Mouse (Mus musculus) frontal cortex, adult 2 months (tissue): ENCODE data around the gene Ston2. TPM values are rescaled to one million over a fixed set of nuclear protein-coding genes. Genes with fewer than 3 reads are reported as not detected.

Experiments used
- DNase-seq, 2 experiments: peaks; one replicate each; pipeline ENCODE4 v3.0.0; 2022; ENCODE audit warnings: low spot score in 1 of 2; ENCODE audit errors: extremely low spot score in 1 of 2
- polyA plus RNA-seq: library from polyadenylated mRNA; depleted of rRNA; stranded (reverse); fragments of >200 nt; gene quantifications from 2 replicates; pipeline ENCODE4 v1.2.3, GENCODE M21; 2012; rRNA removed

Gene Ston2
- 11.9 and 12.3 TPM in 2 replicates for polyA plus RNA-seq

DNA sequence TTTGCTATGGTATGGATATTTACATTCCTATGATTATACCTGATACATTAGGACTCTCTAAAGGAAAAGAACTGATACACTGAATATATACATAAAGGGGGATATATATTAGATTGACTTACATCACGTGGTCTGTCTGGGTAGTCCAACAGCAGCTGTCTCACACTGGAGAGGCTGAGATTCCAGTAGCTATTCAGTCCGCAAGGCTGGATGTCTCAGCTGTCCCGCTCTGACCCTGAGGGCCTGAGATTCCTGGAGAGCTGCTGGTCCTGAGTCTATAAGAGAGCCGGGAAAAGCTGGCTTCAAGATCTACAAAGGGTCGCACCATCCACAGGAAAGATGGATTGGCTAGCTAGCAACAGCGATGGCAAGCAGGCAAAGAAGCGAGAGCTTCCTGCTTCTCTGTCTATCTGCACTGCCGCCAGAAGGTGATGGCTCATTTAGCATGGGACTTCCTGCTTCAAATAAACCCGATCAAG, at the start of gene Ston2:
Gene Ston2 (minus strand): TSS at position 429 of the 479 bp plus-strand sequence.
- no peak for DNase-seq

DNA sequence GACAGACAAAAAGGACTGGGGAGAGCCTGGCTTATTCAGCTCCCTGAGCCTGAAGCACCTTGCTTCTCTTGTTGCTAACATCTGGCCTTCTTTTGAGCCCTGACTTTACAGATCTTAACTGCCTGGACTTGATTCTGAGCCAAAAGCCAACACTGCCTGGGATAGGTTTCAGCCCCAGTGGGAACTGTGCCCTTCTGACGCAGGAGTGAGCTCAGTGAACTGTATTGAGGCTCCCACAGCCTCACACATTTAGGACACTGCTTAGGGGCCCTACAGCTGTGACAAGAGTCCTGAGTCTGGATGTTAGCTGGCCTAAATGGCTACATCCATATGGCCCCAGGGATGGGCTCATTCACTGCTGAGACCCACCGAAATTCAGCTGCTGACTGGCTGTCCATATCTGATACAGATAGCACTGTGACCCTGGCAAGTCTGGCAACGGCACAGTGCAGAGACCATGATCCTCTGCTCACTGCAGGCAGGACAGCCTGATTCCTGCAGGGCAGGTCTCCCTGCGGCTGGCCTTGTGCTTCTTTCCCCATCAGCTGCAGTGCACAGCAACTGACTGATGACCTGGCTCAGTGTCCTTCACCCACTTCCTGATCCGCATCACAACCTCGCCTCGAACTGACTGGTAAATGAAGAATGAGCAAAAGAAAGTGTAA, 49.3 kb upstream of the Ston2 start:
- DNase-seq, result no peak

DNA sequence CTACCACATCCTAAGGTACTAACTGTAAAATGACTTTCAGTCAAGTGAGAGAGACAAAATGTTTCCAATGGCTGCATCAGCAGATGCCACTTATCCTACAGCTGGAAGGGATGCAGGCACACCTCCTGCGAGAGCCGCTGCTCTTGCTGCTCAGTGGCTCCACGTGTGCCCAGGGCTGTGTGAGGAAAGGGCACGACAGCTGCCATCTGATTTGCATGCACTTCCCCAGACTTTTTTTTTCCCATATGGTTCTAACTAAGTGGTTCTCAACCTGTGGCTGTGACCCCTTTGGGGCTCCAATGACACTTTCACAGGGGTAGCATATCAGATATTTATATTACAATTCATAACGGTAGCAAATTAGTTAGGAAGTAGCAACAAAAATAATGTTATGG, 45.7 kb upstream of the Ston2 start:
- DNase-seq, result no peak

DNA sequence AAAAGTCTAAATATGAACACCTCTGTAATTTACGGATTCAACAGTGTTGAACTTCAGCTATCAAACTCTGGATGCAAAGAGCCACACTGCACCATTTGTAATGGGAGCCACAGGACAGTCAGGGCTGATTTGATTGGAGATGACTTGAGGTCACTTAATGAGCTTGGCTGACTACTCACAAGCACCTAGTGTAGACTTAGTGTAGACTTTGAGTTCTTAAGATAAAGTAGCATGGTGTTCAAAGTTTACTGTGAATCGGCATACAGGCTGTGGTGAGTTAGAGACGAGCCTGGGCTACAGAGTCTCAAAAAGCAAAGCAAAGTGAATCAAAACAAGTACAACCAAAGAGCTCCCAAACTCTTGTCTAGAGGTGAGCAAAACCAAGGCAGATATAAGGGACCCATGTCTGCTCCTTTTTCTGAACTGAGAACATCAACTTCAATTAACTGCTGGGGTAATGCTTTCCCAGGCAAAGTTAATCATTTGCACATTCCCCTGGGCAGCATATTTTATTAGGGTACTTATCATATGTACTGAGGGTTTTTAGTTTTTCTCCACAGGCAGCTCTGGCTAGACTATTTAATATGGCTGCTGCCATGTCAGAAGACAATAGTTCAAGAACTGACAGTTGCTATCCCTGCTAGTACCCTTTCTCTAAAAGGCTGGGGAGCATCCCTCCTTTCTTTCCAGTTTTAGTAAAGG, 45.2 kb upstream of the Ston2 start:
- DNase-seq, result no peak

DNA sequence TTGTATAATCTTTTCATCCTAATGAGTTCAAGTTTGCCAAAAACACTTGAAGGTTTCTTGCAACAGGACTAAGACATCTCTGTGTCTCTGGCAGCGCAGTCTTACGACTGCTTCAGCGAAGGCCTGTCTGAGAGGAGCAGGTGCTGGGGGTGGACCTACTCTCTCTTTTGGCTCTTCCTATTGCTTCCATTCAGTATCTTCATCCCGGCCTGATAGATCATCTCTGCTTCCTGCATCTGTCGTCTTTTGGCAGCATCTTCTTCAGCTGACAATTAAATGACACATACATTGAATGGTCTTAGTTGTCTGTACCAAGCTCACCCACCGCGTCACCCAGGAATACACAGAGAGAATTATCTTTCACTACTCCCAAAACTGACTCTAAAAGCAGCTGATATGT, 43.2 kb upstream of the Ston2 start:
- no peak for DNase-seq

DNA sequence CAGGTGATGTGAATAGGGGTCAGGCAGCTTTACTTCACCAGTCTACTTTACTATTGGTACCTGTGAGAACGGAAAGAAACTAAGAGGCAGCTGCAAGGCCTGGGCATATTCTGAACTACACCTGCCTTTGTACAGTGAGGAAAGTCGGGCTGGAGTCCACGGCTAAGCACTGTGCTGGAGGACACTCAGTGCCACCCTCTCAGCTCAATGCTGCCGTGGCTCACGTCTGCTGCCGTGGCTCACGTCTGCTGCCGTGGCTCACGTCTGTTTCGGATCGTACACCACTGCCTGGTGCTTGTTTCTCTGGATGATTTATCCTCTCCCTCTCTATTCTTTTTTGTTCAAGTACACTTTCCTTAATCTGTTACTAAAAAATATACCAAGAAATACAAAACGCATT, 32.3 kb upstream of the Ston2 start:
- DNase-seq, result no peak

DNA sequence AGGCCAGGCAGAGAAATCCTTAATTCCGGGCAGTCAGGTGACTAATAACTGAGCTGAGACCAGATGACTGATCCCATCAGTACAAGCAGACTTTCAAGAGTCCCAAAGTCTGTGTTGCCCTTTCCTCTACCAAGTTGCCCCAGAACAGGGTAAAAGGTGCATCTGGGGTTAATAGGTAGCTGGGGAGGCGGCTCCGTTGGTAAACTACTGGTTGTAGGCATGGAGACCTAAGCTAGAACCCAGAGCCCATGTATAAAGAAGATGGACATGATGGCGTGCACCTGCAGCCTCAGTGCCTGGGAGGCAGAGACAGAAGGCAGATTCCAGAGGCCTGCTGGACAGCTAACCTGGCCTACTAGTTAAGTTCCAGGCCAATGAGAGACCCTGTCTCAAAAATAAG, 30.5 kb upstream of the Ston2 start:
- DNase-seq, result no peak

DNA sequence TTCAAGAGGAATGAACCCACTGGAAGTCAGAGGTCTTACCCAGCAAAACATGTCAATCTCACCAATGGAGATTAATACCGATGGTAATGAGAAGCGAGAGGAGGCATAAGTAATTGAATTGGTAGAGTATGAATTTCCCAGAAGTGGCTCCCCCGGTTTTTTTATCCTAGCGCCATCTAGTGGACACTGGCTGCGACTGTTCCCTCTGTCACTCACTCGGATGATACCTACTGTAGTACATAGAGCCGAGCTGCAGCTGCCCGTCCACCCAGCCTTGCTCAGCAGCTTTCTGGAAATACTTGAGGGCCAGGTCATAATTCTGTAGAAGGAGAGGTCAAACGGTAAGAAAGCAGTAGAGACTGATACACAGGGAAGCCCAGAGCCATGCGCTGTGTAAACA, 27.8 kb upstream of the Ston2 start:
- peak in 1 of 2 experiments; percentile 74 for DNase-seq

DNA sequence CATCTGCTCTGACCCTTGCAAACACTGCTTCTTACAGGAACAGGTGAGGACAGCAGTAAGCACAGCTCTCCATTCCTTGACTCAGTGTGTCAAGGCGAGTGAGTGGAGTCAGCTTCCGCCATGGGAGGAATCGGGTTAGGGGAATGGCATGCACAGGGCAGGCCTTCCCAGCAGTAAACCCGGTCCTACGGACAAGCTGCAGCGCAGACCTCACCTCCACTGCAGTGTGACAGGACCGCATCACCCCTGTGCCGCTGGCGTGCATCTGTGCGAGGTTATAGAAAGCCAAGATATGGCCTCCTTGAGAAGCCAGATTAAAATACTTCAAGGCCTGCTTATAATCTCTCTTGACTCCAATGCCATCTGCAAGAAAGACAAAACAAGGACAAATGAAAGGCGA, 27.4 kb upstream of the Ston2 start:
- DNase-seq, result no peak

DNA sequence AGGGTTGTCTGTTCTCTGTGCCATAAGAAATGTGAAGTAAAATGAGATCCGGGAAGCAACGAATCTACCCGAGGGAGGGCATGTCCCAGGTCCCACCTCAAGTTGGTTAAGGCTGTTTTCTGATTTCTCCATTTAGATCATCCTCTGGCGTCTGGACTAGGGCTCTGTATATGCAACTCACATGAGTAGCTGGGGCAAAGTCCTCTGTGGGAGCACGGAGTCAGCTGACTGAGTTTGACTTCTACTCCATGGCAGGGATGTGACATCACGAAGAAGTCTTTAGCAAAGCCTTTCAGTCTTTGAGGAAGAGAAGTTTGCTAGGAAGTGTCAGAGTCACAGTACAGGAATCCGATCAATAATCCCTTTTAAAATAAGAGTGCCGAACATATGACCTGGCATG, 20.7 kb upstream of the Ston2 start:
- no peak for DNase-seq

DNA sequence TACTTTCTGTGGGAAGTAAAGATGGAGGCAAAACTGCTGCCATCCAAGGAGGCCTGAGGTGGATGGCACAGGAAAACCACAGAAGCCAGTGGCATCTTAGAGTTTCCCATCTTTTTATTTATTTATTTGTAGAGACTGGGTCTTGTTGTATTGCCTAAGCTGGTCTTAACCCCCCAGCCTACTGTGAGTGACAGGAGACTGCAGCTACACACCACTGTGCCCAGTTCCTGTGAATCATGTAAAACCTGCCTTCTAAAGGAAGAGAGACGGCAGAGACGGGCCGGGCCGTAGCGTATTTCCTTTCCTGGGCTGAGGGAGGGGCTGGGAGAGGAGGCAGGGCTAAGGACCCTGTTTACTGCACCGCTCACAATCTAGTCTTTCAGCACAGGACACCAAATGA, 19.6 kb upstream of the Ston2 start:
- DNase-seq, result no peak

DNA sequence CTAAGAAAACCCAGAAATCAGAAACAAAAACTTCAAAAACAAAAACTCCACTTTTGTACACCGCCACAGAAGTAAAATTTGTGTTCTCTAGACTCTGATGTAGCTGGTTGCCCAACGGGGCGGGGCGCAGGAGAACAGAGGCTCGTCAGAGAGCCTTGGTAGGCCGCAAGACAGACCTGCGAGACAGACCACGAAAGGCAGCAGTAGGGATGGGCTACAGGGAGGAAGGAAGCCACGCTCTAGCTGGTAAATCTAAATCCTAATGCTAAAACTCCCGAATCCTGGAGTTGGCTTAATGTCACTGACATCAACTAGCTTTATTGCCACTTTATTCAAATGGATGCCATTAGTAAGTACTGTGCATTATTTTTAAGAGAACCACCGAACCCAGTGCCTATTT, 18.9 kb upstream of the Ston2 start:
- DNase-seq, result no peak

DNA sequence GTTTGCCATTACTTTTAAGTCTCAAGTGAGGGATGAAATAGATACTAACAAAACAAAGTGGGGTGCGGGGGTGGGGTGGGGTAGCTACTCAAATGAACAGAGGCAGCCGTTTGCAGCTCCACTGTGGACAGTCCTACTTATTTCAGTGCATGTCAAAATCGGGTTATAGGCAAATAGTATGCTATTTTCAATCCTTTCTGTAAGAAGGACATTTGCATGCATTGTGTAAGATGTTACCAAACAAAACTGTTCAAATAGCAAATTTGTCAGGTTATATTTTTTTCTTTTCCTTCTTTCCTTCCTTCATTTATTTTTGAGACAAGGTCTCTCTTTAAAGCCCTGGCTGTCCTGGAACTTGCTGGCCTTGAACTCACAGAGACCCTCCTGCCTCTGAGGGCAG, 16.1 kb upstream of the Ston2 start:
- no peak for DNase-seq

DNA sequence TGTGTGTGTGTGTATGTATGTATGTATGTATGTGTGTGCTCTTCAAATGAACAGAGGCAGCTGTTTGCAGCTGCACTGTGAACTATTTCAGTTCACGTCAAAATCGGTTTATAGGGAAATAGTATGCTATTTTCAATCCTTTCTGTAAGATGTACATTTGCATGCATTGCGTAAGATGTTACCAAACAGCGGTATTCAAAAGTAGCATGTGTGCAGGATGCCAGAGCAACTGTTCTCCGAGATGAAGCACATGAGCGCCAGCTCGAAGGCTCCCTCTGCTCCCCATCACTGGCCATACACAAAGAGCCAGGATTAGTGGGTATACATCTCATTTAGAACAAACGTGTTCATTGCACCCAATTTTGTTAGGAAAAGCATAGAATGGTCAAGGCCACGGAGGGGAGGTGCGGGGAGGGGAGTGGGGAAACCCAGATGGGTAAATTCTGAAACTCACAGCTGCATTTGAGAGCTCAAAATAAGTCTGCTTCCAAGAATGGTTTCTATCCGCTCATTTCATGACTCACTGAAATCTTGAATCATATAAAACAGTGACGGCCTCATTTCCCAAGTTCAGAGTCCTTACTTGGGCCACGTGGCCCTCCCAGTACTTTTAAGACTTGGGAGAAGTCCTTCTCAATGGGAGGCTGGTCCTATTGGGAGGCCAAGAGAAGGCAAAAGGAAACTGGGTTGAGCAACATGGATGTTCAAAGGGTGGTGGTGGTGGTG, 15.2 kb upstream of the Ston2 start:
- peak; percentile 62 to 68 for DNase-seq

DNA sequence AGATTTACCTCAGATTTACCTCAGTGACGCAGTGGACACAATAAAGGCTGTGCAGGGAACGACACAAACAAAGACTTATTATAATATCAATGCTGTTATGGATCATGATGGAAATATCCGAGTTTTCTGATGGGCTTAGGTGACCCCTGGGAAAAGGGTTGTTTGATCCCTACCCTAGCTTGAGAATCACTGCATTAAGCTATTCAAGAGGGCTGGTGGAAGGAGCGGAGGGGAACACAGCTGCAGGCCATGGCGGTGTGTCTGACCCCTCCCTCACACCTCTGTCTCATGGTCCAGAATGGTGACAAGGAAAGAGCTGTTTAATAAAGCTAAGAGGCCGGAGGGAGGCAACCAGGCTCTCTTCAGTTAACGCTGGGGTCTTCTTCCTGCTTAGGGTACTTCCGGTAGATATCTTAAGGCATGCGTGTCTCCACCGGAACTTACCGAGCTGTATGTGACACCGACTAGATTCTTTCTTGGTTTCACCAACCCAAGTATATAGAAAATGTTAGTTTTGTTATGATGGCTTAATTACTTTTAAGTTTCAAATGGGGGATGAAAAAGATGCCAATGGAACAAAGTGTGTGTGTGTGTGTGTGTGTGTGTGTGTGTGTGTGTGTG, 14.5 kb upstream of the Ston2 start:
- no peak for DNase-seq

DNA sequence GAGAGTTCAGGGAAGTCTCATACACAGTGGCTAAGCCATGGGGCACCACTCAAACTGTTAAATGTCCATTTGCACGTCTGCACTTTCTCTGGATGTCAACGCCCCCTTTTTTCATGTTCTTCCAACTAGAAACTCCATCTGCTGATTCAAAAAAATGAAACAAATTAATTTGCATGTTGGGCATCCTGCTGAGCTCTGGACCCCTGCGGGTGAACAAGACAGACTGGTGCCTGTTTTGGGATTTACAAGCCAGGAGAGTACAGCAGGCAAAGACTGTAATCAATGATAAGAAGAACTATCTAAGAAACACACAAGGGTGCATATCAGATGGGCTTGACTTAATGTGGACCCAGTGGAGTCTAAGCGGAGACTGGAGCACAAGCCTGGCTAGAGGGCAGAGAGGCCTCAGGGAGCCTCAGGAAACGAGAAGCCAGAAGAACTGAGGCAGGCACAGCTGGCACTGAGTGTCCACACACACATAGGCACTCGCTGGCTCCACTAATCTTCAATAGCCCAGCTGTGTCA, 12.7 kb upstream of the Ston2 start:
- DNase-seq, result no peak

DNA sequence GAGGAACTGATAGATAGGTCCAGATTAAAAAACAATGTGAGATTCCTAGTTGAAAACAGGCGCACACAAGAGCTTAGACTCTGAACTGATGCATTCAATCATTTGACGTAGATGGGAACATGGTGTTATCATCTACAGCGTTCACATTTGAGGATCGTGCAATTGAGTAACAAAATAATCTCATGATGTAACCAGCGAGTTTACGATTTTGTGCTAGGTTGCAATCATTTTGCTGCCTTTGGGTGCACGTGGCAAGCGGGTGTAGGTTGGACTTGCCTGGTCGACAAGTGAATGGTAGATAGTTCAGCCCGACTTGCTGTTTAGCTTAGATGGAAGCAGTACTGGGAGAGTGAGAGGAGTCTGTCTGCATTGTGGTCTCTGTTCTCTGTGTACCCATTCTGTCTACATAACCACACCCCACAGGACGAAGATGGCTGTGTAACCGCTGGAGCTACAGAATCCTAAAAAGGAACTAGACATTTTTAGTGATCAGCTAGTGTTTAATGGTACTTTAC, 11.7 kb upstream of the Ston2 start:
- DNase-seq, result no peak

DNA sequence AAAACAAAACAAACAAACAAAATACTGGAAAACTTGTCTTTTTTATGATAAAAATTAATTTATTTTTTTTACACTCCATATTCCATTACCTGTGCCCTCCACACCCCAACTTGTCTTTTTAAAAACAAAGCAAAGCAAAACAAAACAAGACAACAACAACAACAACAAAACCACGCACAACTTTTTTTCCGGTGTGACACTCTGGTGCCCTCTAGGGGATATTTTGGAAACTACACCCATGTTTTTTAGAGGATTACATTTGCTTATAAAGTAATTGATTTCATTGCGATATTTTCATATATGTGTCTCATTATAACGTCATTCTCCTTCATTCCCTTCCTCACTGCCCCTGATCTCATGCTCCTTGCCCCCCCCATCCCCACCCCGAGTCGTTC, 11.2 kb upstream of the Ston2 start:
- DNase-seq, result peak in 1 of 2 experiments; percentile 74

DNA sequence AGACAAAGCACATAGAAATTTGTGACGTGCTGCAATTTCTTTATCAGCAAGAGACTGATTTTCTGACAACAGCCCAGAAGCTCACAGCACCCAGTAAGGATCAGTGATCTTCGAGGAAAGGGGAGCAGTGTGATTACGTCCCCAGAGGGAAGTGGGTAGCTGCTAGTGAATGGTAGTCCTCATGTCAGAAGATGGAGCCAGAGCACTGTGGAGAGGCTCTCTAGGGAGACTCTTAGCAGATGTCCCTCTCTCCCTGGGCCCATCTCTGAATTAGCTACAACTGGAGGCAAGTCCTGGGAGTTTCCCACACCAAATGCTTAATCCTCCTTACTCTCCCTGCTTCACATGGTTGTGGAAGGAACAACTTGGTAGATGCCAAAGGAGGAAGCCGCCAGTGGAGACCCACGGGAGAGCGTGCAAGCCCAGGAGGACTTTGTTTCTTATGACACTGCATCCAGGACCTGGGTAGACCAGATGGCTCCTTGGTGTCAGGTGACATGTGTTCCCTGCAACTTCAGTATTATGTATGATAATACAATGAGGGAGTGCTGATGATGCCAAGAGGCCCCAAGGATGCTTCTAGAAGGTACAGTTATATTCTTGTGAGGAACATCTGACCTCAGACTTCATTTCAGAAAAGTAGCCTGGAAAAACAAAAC, 10.7 kb upstream of the Ston2 start:
- no peak for DNase-seq

DNA sequence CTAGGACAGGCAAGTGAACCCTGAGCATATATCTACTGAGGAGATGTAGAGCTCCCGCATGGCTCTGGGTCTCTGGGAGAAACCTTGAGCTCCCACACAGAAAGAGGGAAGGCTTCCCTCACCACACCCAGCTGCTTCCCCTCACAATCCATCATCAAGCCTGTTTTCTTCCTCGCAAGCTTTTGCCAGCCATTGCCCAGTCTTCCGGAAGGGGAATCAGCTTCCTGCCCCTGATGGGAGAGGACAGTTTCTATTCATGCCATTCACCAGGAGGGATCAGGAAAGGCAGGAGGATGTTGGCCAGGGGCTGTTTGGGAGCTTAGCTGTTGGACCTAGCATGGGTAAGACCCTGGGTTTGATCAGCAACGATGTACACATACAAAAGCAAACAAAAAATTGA, 8.6 kb upstream of the Ston2 start:
- no peak for DNase-seq
